Mouse (Mus musculus) hindbrain, embryonic 11.5 days (tissue): ENCODE results near the gene Hbq1b. TPM values are rescaled to one million over a fixed set of nuclear protein-coding genes. Genes with fewer than 3 reads are reported as not detected.
A peak's percentile ranks its signal among the peaks of the same experiment; 100 is the strongest.
"Not testable (repeated sequence)": the region's sequence is repeated elsewhere in the genome, so short reads cannot be mapped to it uniquely, and the experiment has no call there.

Experiments used
- ATAC-seq: fragments of 200-750 bp; cut with Nextera tagmentation; 2 replicates; pipeline ENCODE4 v1.8.0; 2017; ENCODE audit warnings: mild to moderate bottlenecking, moderate TSS enrichment, moderate library complexity; ENCODE audit not compliant: low FRiP score
- DNase-seq: peaks from one replicate; pipeline ENCODE4 v3.0.0-alpha.2; 2015; ENCODE audit warnings: low spot score
- H3K27ac ChIP-seq: fragments of 300-500 bp; sonication (generic); 2 replicates; pipeline ENCODE4 v1.5.1; 2014; ENCODE audit warnings: mild to moderate bottlenecking, low read depth, low read length
- H3K27me3 ChIP-seq: fragments of 300-500 bp; sonication (generic); 2 replicates; pipeline ENCODE4 v1.6.1; 2014; ENCODE audit warnings: mild to moderate bottlenecking, low read length, moderate library complexity, mixed read lengths; ENCODE audit not compliant: control insufficient read depth, insufficient read depth
- H3K36me3 ChIP-seq: fragments of 300-500 bp; sonication (generic); 2 replicates; pipeline ENCODE4 v1.6.1; 2014; ENCODE audit warnings: mild to moderate bottlenecking, low read length, moderate library complexity, mixed read lengths; ENCODE audit not compliant: control insufficient read depth, insufficient read depth
- H3K4me1 ChIP-seq: fragments of 300-500 bp; sonication (generic); replicated peaks from 2 replicates; pipeline ENCODE4 v1.6.1; 2014; ENCODE audit warnings: low read length, mixed read lengths; ENCODE audit not compliant: control insufficient read depth, insufficient read depth
- H3K4me2 ChIP-seq: fragments of 300-500 bp; sonication (generic); replicated peaks from 2 replicates; pipeline ENCODE4 v1.6.1; 2014; ENCODE audit warnings: mild to moderate bottlenecking, low read depth, low read length
- H3K4me3 ChIP-seq: fragments of 300-500 bp; sonication (generic); 2 replicates; pipeline ENCODE4 v1.5.1; 2014; ENCODE audit warnings: low read depth, low read length
- H3K9ac ChIP-seq: fragments of 300-500 bp; sonication (generic); 2 replicates; pipeline ENCODE4 v1.6.1; 2014; ENCODE audit warnings: low read depth, low read length
- H3K9me3 ChIP-seq: fragments of 300-500 bp; sonication (generic); 2 replicates; pipeline ENCODE4 v1.6.1; 2016; ENCODE audit warnings: low read length; ENCODE audit not compliant: control insufficient read depth
- WGBS: fragments of 180-500 bp; shearing (Covaris S2); extraction: QIAGEN DNeasy Blood & Tissue Kit; methylation state at CpG from one replicate; pipeline ENCODE4 v1.1.7; 2014; 5-methylcytosine and 5-hydroxymethylcytosine counted together
- polyA plus RNA-seq: library from polyadenylated mRNA; unstranded; fragments of >200 nt; fragmentation: Nextera tagmentation; extraction: Ambion mirVana; gene quantifications from 2 replicates; pipeline ENCODE4 v1.2.1, GENCODE M21; 2014

Hbq1b gene
- polyA plus RNA-seq, 1 experiment from 2014 or later, result 6.7 TPM

DNA sequence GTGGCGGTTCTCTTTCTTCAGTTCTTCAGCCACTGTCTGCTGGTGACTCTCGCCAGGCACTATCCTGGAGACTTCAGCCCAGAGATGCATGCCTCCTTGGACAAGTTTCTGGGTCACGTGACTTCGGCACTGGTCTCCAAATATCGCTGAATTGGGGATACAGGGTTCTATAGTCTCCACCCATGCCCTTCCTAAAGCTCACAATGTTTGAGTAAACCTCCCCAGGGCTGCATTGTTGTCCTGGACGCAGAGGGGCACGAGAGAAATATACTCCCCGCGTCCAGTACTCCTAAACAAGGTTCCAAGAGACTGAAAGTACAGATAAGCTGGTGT, 694 bp downstream of the Hbq1b start:
- no peak overlapping the region for H3K4me2 ChIP-seq
- H3K4me1 ChIP-seq, result no peaks in the 10 kb centered on the region
- H3K4me3 ChIP-seq, result no peak overlapping the region
- no peaks in the 10 kb centered on the region for H3K9me3 ChIP-seq
- ATAC-seq (no peak), DNase-seq (no peak)
- H3K9ac ChIP-seq, result no peak overlapping the region
- 71% methylated on average over 9 of the region's 9 CpGs for WGBS
- H3K36me3 ChIP-seq, result no peaks in the 10 kb centered on the region
- H3K27ac ChIP-seq, result no peak overlapping the region
- no peaks in the 10 kb centered on the region for H3K27me3 ChIP-seq

DNA sequence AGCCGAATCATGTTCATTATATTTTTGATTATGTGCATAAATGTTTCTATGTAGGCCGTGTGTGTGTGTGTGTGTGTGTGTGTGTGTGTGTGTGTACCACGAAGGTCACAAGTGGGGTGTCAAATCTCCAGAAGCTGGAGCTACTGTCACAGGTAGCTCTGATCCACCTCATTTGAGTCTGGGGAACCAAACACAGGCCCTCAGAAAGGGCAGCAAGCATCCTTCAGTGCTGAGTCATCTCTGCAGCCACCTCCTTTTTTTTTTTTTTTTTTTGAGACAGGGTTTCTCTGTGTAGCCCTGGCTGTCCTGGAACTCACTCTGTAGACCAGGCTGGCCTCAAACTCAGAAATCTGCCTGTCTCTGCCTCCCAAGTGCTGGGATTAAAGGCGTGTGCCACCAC, 6.1 kb downstream of the Hbq1b start:
- not testable (repeated sequence) for H3K9me3 ChIP-seq, H3K27me3 ChIP-seq, DNase-seq, H3K4me2 ChIP-seq, H3K27ac ChIP-seq, H3K4me1 ChIP-seq, H3K36me3 ChIP-seq, H3K4me3 ChIP-seq, H3K9ac ChIP-seq, ATAC-seq
- WGBS, result 86% methylated on average over 4 of the region's 4 CpGs

DNA sequence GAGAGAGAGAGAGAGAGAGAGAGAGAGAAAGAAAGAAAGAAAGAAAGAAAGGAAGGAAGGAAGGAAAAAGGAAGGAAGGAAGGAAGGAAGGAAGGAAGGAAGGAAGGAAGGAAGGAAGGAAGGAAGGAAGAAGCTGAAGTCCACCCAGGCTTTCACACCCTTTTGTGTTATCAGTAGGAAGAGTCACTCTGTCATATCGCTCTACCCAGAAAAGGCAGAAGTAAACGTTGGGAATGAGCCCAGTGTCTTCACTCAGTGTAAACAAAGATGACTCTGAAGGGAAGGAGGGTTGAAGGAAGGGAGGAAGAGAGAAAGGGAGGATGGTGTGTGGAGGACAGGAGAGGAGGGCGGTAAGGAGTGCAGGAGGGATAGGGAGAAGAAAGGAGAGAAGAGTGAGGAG, 6.7 kb downstream of the Hbq1b start:
- 73% methylated on average over 3 of the region's 3 CpGs for WGBS
- H3K36me3 ChIP-seq, H3K4me3 ChIP-seq, ATAC-seq, H3K4me1 ChIP-seq, H3K9ac ChIP-seq, H3K27me3 ChIP-seq, H3K4me2 ChIP-seq, H3K9me3 ChIP-seq, H3K27ac ChIP-seq, DNase-seq: not testable (repeated sequence)

DNA sequence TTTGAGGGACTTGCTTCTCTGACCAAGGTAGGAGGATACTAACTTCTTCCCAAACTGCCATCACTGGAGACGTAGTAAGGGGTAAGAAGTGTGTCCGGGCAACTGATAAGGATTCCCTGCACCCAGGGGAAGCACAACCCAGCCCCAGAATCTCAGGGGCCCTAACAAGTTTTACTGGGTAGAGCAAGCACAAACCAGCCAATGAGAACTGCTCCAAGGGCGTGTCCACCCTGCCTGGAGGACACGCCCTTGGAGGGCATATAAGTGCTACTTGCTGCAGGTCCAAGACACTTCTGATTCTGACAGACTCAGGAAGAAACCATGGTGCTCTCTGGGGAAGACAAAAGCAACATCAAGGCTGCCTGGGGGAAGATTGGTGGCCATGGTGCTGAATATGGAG, 9.4 kb downstream of the Hbq1b start, which contains the start of gene Hba-a2:
TSS of gene Hba-a2 (plus strand) at position 287 of the 400 bp plus-strand sequence.
- H3K4me3 ChIP-seq, H3K9me3 ChIP-seq, DNase-seq, H3K4me2 ChIP-seq, H3K27me3 ChIP-seq, H3K27ac ChIP-seq, ATAC-seq, H3K36me3 ChIP-seq, H3K9ac ChIP-seq, H3K4me1 ChIP-seq: not testable (repeated sequence)
- no CpG with 5 or more reads among the region's 4 CpGs for WGBS

DNA sequence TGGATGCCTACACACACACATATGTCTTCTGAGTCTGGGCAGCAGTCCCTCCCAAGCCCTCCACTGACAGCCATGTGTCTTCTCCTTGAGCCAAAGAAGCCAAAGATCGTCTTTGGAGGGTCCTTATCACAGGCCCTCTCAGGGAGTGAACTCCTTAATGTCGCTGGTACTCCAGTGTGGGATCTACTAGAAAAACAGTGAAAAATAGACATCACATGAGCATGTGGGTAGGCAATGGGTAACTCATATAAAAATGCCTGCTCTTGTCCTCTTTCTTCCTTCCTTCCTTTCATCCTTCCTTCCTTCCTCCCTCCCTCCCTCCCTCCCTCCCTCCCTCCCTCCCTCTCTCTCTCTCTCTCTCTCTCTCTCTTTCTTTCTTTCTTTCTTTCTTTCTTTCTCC, 10.7 kb downstream of the Hbq1b start:
- DNase-seq, H3K36me3 ChIP-seq, H3K4me3 ChIP-seq, H3K27ac ChIP-seq, ATAC-seq, H3K4me1 ChIP-seq, H3K4me2 ChIP-seq, H3K9ac ChIP-seq, H3K9me3 ChIP-seq, H3K27me3 ChIP-seq: not testable (repeated sequence)
- WGBS, result 52% methylated on average over 2 of the region's 2 CpGs

DNA sequence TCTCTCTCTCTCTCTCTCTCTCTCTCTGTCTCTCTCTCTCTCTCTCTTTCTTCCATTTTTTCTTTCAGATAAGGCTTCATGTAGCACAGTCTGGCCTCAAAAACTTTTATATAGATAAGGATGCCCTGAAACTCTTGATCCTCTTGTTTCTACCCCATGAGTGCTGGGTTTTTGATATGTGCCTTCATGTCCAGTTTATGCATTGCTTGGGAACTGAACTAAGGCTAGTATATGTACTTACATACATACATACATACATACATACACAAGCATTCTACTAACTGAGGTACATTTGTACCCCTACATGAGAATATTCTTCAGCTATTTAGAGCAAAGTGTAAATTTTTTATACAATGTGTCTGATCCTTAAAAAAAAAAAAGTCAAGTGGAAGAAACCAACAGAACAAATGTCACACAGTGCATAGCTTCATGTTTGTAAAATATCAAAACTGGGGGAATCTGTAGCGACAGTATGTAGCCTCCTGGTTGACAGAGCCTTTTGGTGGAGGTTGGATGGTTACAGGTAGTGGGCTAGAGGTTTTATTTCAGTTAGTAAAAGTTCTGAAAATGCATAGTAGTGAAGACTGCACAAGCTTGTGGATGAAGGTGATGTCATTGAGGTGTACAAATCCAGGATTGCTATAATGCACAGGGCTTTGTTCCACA, 11.2 kb downstream of the Hbq1b start:
- 79% methylated on average over 1 of the region's 1 CpGs for WGBS
- peaks cover 6% of the 10 kb centered on the region; the same call in 1 of the 2 replicates for H3K27me3 ChIP-seq
- H3K4me2 ChIP-seq, result no peak overlapping the region
- no peaks in the 10 kb centered on the region for H3K9me3 ChIP-seq
- DNase-seq (no peak), ATAC-seq (no peak)
- no peak overlapping the region for H3K27ac ChIP-seq
- H3K4me3 ChIP-seq, result no peak overlapping the region
- no peaks in the 10 kb centered on the region for H3K4me1 ChIP-seq
- no peak overlapping the region for H3K9ac ChIP-seq
- H3K36me3 ChIP-seq, result no peaks in the 10 kb centered on the region

DNA sequence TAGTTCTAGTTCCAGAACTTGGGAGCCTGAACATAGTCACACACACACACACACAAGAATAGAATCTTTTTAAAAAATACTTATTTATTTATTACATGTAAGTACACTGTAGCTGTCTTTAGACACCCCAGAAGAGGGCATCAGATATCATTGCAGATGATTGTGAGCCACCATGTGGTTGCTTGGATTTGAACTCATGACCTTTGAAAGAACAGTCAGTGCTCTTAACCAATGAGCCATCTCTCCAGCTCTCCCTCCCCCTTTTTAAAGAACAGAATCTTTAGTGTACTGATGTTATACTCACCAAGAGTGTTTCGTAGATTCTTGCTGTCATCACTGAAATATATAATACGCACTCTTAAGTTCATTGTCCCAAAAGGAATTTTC, 11.8 kb downstream of the Hbq1b start:
- no peaks in the 10 kb centered on the region for H3K9me3 ChIP-seq
- 93% methylated on average over 2 of the region's 2 CpGs for WGBS
- no peak overlapping the region for H3K9ac ChIP-seq
- no peak overlapping the region for H3K4me2 ChIP-seq
- H3K4me3 ChIP-seq, result no peak overlapping the region
- no peaks in the 10 kb centered on the region for H3K36me3 ChIP-seq
- H3K27me3 ChIP-seq, result peaks cover 6% of the 10 kb centered on the region; the same call in 1 of the 2 replicates
- H3K27ac ChIP-seq, result no peak overlapping the region
- H3K4me1 ChIP-seq, result no peaks in the 10 kb centered on the region
- DNase-seq (no peak), ATAC-seq (no peak)

DNA sequence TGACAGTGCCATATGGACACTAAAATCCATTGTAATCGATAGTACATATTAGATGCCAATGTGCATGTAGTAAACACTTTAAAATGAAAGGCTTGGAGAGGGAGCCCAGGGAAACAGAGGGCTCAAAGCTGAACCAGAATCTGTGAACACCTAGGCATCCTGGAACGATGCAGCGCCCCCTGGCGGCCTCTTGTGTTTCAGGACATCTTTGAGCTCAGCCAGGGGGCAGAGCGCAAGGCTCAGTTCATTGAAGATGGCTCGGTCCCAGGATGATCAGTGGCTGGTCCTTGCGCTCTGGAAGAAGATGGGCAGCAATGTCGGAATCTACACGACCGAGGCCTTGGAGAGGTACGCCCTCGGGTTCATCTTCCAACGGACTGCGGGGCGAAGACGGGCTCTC, 13.1 kb downstream of the Hbq1b start, which contains the start of gene Hbq1a:
TSS of gene Hbq1a (plus strand) at position 205 of the 400 bp plus-strand sequence.
- not testable (repeated sequence) for H3K4me1 ChIP-seq, H3K4me3 ChIP-seq, H3K36me3 ChIP-seq, H3K27me3 ChIP-seq, H3K27ac ChIP-seq, H3K9me3 ChIP-seq, H3K9ac ChIP-seq
- 10% methylated on average over 16 of the region's 16 CpGs for WGBS
- DNase-seq (peak; percentile 66), ATAC-seq (0 out of 2 replicates have a peak, but pooled peaks have one; percentile 45)
- H3K4me2 ChIP-seq, result peak within 1 kb of the TSS; percentile 31
